Mouse (Mus musculus): ENCODE measurements around the gene Igsf21.

Gene Igsf21

GRCm38 (mm10) chr4:140147079-140147840 is 99.3 kb downstream of the Igsf21 start:
- no peak for DNase-seq (ENCODE audit: low read depth in 1 of 2, low spot score in 2 of 2)

GRCm38 (mm10) chr4:140143884-140144525 is 102.6 kb downstream of the Igsf21 start:
- DNase-seq (ENCODE audit: low read depth in 1 of 2, low spot score in 2 of 2), result no peak

GRCm38 (mm10) chr4:140143178-140143577 is 103.4 kb downstream of the Igsf21 start:
- DNase-seq (ENCODE audit: low read depth in 1 of 2, low spot score in 2 of 2), result no peak

GRCm38 (mm10) chr4:140140485-140140884 is 106.1 kb downstream of the Igsf21 start:
- DNase-seq (ENCODE audit: low read depth in 1 of 2, low spot score in 2 of 2), result no peak

- DNase-seq (ENCODE audit: low read depth in 1 of 2, low spot score in 2 of 2), result no peak
Measured at GRCm38 (mm10) chr4:140138846-140139245, 107.7 kb downstream of the Igsf21 start.

GRCm38 (mm10) chr4:140131625-140132321 is 114.8 kb downstream of the Igsf21 start:
- no peak for DNase-seq (ENCODE audit: low read depth in 1 of 2, low spot score in 2 of 2)

- no peak for DNase-seq (ENCODE audit: low read depth in 1 of 2, low spot score in 2 of 2)
Measured at GRCm38 (mm10) chr4:140131201-140131600, 115.4 kb downstream of the Igsf21 start.

GRCm38 (mm10) chr4:140129553-140130275 is 116.9 kb downstream of the Igsf21 start:
- DNase-seq (ENCODE audit: low read depth in 1 of 2, low spot score in 2 of 2), result no peak

- DNase-seq (ENCODE audit: low read depth in 1 of 2, low spot score in 2 of 2), result no peak
Measured at GRCm38 (mm10) chr4:140128116-140128515, 118.5 kb downstream of the Igsf21 start.

- DNase-seq (ENCODE audit: low read depth in 1 of 2, low spot score in 2 of 2), result no peak
Measured at GRCm38 (mm10) chr4:140125806-140126205, 120.8 kb downstream of the Igsf21 start.

GRCm38 (mm10) chr4:140122534-140122933 is 124.0 kb downstream of the Igsf21 start:
- no peak for DNase-seq (ENCODE audit: low read depth in 1 of 2, low spot score in 2 of 2)

- DNase-seq (ENCODE audit: low read depth in 1 of 2, low spot score in 2 of 2), result no peak
Measured at GRCm38 (mm10) chr4:140117275-140117691, 129.3 kb downstream of the Igsf21 start.

- no peak for DNase-seq (ENCODE audit: low read depth in 1 of 2, low spot score in 2 of 2)
Measured at GRCm38 (mm10) chr4:140115756-140116155, 130.8 kb downstream of the Igsf21 start.

GRCm38 (mm10) chr4:140115053-140115452 is 131.5 kb downstream of the Igsf21 start:
- DNase-seq (ENCODE audit: low read depth in 1 of 2, low spot score in 2 of 2), result no peak

GRCm38 (mm10) chr4:140113690-140114475 is 132.7 kb downstream of the Igsf21 start:
- DNase-seq (ENCODE audit: low read depth in 1 of 2, low spot score in 2 of 2), result no peak

GRCm38 (mm10) chr4:140109626-140109948 is 137.0 kb downstream of the Igsf21 start:
- DNase-seq (ENCODE audit: low read depth in 1 of 2, low spot score in 2 of 2), result no peak

- DNase-seq (ENCODE audit: low read depth in 1 of 2, low spot score in 2 of 2), result no peak
Measured at GRCm38 (mm10) chr4:140108871-140109625, 137.5 kb downstream of the Igsf21 start.

- no peak for DNase-seq (ENCODE audit: low read depth in 1 of 2, low spot score in 2 of 2)
Measured at GRCm38 (mm10) chr4:140107161-140107560, 139.4 kb downstream of the Igsf21 start.

GRCm38 (mm10) chr4:140104795-140105194 is 141.8 kb downstream of the Igsf21 start:
- no peak for DNase-seq (ENCODE audit: low read depth in 1 of 2, low spot score in 2 of 2)
